Mouse (Mus musculus) small intestine, adult 2 months (tissue): ENCODE data around the gene Kdr. TPM values are rescaled to one million over a fixed set of nuclear protein-coding genes. Genes with fewer than 3 reads are reported as not detected.

Source experiments
- H3K27ac ChIP-seq: fragments of 200-500 bp; 2 replicates; pipeline ENCODE4 v1.5.1; 2012; ENCODE audit warnings: low read depth, low read length, control low read depth, inconsistent platforms; ENCODE audit not compliant: insufficient read depth
- H3K27me3 ChIP-seq: fragments of 200-500 bp; 2 replicates; pipeline ENCODE4 v1.6.1; 2012; ENCODE audit warnings: mild to moderate bottlenecking, moderate library complexity, low read length, inconsistent platforms; ENCODE audit not compliant: control insufficient read depth, insufficient read depth
- H3K36me3 ChIP-seq: fragments of 200-500 bp; 2 replicates; pipeline ENCODE4 v1.6.1; 2012; ENCODE audit warnings: mild to moderate bottlenecking, low read length, control low read depth, inconsistent platforms; ENCODE audit not compliant: control insufficient read depth, insufficient read depth
- H3K4me1 ChIP-seq: fragments of 200-500 bp; 2 replicates; pipeline ENCODE4 v1.6.1; 2012; ENCODE audit warnings: low read length, inconsistent platforms, mixed read lengths; ENCODE audit not compliant: control insufficient read depth, insufficient read depth, insufficient read length
- H3K4me3 ChIP-seq: fragments of 200-500 bp; 2 replicates; pipeline ENCODE4 v1.5.1; 2012; ENCODE audit warnings: low read depth, mild to moderate bottlenecking, control low read depth, inconsistent platforms, low read length, moderate library complexity
- CTCF ChIP-seq: fragments of 200-500 bp; IDR thresholded peaks from 2 replicates; pipeline ENCODE4 v1.5.1; 2012; ENCODE audit warnings: low read depth, mild to moderate bottlenecking, control low read depth, inconsistent platforms, low read length, moderate library complexity, mixed read lengths; ENCODE audit not compliant: insufficient replicate concordance, insufficient read length; ENCODE audit errors: extremely low read depth
- POLR2A ChIP-seq: fragments of 200-500 bp; IDR thresholded peaks from 2 replicates; pipeline ENCODE4 v1.6.1; 2012; ENCODE audit warnings: low read depth, mild to moderate bottlenecking, control low read depth, inconsistent platforms, low read length, moderate library complexity
- WGBS: fragments of 180-500 bp; shearing (Covaris S2); methylation state at CpG from one replicate; pipeline ENCODE4 v1.1.7; 2018; 5-methylcytosine and 5-hydroxymethylcytosine counted together
- polyA plus RNA-seq: library from polyadenylated mRNA; depleted of rRNA; stranded (reverse); fragments of >200 nt; gene quantifications from 2 replicates; pipeline ENCODE4 v1.2.3, GENCODE M21; 2012

Kdr gene
- polyA plus RNA-seq, 1 experiment = 4.5 TPM

DNA sequence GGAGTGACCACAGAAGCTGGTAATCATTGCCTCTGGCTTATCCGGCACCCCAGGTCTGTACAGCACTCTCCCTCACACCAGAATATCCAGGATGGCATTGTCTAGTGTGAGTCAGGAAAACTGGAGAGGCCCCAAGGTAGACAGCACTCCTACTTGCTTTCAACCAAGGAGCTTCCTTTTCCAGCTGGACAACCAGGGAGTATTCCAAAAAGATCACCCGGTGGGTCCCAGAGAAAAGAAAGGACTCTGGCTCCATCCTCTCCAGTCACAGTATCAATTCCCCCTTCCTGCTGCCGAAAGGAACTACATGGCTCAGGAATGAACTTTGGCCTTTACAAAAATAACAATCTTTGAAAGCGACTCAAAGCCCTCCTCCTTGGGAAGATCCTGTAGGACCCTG, 32.9 kb downstream of the Kdr start:
- Histone ChIP-seq H3K27ac (no peak overlapping the region), H3K36me3 (no peaks in the 10 kb centered on the region), H3K27me3 (no peaks in the 10 kb centered on the region), H3K4me1 (no peaks in the 10 kb centered on the region), H3K4me3 (no peak overlapping the region)
- TF ChIP-seq CTCF (no peak), POLR2A (no peak)
- 54% methylated on average over 4 of the region's 4 CpGs for WGBS

DNA sequence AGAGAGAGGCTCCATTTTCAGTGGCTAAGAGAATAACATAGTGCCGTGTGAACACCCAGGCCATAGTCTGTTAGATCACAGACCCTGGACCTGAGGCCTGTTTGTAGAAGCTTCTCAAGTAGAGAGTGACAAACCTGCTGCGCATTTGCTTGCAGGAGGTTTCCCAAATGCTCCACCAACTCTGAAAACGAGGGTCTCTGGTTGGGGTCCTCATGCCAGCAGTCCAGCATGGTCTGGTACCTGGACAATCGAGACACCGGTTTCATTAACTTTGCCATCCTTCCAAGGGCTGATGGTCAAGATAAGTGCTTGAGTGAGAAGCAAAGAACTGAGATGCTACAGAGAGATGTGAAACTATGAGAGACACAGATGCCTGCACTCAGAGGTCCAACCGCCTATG, 35.0 kb downstream of the Kdr start:
- WGBS = 91% methylated on average over 6 of the region's 6 CpGs
- H3K36me3 ChIP-seq = no peaks in the 10 kb centered on the region
- H3K27me3 ChIP-seq = no peaks in the 10 kb centered on the region
- H3K4me3 ChIP-seq = no peak overlapping the region
- H3K27ac ChIP-seq = no peak overlapping the region
- no peaks in the 10 kb centered on the region for H3K4me1 ChIP-seq
- no peak for TF ChIP-seq CTCF
- no peak for TF ChIP-seq POLR2A

DNA sequence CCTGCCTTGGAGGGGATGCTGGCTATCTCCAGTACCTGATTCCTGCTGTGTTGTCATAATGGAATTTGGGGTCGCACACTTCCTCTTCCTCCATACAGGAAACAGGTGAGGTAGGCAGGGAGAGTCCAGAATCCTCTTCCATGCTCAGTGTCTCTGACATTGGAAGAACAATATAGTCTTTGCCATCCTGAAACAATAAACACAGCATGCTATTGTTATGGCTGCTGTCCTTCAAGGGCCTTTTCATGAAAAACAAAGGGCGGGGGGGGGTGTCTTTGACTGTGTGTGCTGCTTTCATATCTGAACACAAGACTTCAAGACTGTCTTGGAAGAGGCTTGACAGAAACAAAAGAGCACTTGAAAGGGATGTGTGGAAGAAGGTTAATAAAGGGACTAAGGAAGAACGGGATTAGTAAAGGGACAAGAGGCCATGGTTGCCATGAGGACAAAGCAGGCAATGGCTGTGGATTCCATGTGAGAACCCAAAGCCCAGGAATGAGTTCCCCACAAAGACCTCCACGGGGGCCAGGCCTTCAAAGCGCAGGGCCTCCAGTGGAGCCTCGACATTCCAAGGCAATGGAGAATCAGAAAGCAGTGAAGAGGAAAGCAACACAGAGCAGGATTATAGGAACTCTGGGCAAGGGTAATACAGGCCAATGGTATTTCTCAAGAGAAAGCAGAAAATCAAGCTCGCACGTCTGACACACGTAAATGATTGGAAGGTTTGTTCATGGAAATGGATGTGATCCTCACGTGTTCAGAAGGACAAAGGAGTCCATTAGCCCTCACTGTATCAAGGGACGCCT, 36.3 kb downstream of the Kdr start:
- WGBS = 82% methylated on average over 11 of the region's 11 CpGs
- Histone ChIP-seq H3K27ac (no peak overlapping the region), H3K4me1 (no peaks in the 10 kb centered on the region), H3K27me3 (no peaks in the 10 kb centered on the region), H3K36me3 (no peaks in the 10 kb centered on the region), H3K4me3 (no peak overlapping the region)
- no peak for TF ChIP-seq CTCF
- no peak for TF ChIP-seq POLR2A

DNA sequence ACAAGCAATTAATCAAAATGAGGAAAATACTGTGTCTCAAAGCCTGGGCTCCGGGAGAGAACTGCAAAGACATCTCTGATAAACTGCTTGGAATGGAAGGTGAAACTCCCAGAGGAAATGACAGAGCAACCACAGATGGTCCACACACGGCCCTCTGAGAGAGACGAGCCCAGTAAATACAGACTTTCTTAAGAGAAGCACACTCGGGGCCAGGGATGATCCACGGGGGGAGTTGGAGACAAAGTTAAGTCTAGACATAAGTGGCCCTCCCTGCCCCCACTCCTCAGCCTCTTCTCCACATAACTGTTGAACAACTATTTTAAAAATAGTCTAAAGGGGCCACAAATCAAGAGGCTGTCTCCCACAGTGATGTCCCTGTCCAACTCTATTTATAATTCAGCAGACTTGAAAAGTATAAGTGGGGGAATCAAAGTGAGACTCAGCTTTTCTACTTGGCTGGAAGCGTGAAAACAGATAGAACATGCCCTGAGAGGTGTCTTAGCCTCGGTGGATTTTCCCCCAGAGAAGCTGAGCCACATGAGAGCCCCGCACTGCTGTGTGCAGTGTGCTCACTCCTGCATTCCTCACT, 39.0 kb downstream of the Kdr start:
- 49% methylated on average over 8 of the region's 8 CpGs for WGBS
- Histone ChIP-seq H3K36me3 (no peaks in the 10 kb centered on the region), H3K27ac (no peak overlapping the region), H3K4me3 (no peak overlapping the region), H3K4me1 (no peaks in the 10 kb centered on the region), H3K27me3 (no peaks in the 10 kb centered on the region)
- no peak for TF ChIP-seq CTCF
- no peak for TF ChIP-seq POLR2A

DNA sequence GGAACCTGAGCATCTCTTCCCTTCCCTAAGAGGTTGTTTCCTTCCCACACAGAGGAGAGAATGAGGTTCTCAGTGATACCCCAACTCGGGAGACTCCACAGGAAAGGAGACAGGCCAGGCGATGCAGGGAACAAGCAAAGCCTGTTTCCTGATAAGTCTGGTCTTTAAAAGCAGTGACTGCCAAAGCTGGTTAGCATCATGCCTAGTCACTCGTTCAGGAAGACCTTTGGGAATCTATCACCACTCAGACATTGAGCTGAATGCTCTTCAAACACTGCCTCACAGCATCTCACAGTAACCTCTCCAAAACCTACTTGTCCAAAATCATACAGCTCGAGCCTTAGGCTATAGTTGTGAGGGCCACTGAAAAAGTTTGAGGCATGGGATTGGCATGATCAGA, 40.2 kb downstream of the Kdr start:
- 61% methylated on average over 4 of the region's 4 CpGs for WGBS
- no peak for TF ChIP-seq CTCF
- no peak for TF ChIP-seq POLR2A
- Histone ChIP-seq H3K4me3 (no peak overlapping the region), H3K36me3 (no peaks in the 10 kb centered on the region), H3K27ac (peak overlapping the region; percentile 8; the same call in 1 of the 2 replicates), H3K4me1 (no peaks in the 10 kb centered on the region), H3K27me3 (no peaks in the 10 kb centered on the region)

DNA sequence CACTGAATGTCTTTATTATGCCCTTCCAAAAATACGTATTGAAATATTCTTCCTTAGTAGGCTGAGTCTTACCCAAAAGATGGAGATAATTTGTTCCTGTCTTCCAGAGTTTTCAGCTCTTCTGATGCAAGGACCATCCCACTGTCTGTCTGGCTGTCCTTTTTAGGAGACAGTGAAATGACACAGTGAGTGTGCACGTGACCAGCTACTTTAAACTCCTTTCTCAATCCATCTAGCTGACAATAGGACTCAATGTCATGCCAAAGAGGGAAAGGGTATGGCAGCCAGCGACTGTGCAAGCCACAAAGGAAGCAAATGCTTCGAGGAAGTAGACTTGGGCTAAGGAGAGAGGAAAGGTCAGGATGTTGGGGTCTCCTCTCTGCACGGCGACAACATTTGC, 42.0 kb downstream of the Kdr start:
- 73% methylated on average over 6 of the region's 6 CpGs for WGBS
- TF ChIP-seq POLR2A (no peak), CTCF (no peak)
- Histone ChIP-seq H3K4me3 (no peak overlapping the region), H3K4me1 (no peaks in the 10 kb centered on the region), H3K27me3 (no peaks in the 10 kb centered on the region), H3K36me3 (no peaks in the 10 kb centered on the region), H3K27ac (no peak overlapping the region)

DNA sequence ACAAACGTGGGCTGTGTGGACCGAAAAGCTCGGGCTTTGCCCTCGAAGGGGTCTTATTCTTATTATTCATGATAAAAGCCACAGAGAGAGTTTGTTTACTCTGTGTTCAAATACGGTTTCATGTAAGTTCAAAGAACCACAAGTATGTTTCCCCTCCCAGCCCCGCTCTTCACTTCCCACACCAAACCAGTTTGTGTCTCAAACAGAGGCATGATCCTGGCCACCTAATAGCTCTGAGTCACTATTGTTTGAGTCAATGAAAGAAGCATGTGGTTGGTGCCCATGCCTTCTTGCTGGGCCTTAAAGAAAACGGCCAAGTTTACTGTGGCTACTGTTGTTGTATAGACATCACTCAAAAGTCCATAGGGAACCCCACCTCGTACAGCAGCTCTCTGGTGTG, 43.0 kb downstream of the Kdr start:
- WGBS = 67% methylated on average over 8 of the region's 8 CpGs
- H3K4me1 ChIP-seq = no peaks in the 10 kb centered on the region
- no peaks in the 10 kb centered on the region for H3K36me3 ChIP-seq
- no peaks in the 10 kb centered on the region for H3K27me3 ChIP-seq
- no peak overlapping the region for H3K4me3 ChIP-seq
- H3K27ac ChIP-seq = no peak overlapping the region
- TF ChIP-seq CTCF = no peak
- no peak for TF ChIP-seq POLR2A
